Mouse (Mus musculus) Patski (cell line): Measurements from ENCODE around the gene Lnx2. TPM values are rescaled to one million over a fixed set of nuclear protein-coding genes. Genes with fewer than 3 reads are reported as not detected.

Experiments used
- ATAC-seq: fragments of 100-300 bp; one replicate; pipeline ENCODE4 v1.8.0; 2021
- CTCF ChIA-PET: fragments of 350-600 bp; sonication (Branson Sonifier 250); formaldehyde crosslinking; loops from one replicate; lab custom pipeline; 2022; ENCODE audit warnings: inconsistent platforms; lab: Charles Lee
- POLR2A ChIA-PET: fragments of 350-600 bp; sonication (Branson Sonifier 250); formaldehyde crosslinking; loops from one replicate; lab custom pipeline; 2022; ENCODE audit warnings: antibody characterized with exemption, inconsistent platforms; lab: Charles Lee
- DNase-seq: peaks from one replicate; pipeline ENCODE4 v3.0.0-alpha.2; 2011; ENCODE audit warnings: low read depth, low spot score
- H3K27me3 ChIP-seq: fragments of 371-371 bp; one replicate; pipeline ENCODE4 v1.5.1; 2021
- CTCF ChIP-seq: fragments of 100-300 bp; IDR thresholded peaks from one replicate; pipeline ENCODE4 v1.5.1; 2021
- in situ Hi-C: fragments of 300-500 bp; cut with MboI; formaldehyde crosslinking; loops from 3 replicates; pipeline ENCODE4 v1.11.1; 2018; ENCODE audit warnings: low pct_unique_long_range_greater_than_20kb, mixed read lengths
- polyA plus RNA-seq: library from polyadenylated mRNA; unstranded; gene quantifications from one replicate; pipeline ENCODE4 v1.2.3, GENCODE M21; 2021

Lnx2 gene
- polyA plus RNA-seq, 1 experiment from 2014 or later, result 15.4 TPM

- TF ChIP-seq CTCF, result no peak
- H3K27me3 ChIP-seq, result no peaks in the 10 kb centered on the region
- no peak for DNase-seq
- in situ Hi-C loops, result loop anchor here (10.0 kb wide), 1 partner anchor 277 kb away; no protein-coding TSS in a partner anchor
- CTCF ChIA-PET, result interaction anchor here (1.4 to 1.8 kb wide), 2 partner anchors 10 to 255 kb away, joined by 3 to 4 read pairs; no protein-coding TSS in a partner anchor
- POLR2A ChIA-PET, result no interaction called here
- ATAC-seq, result no peak
Measured at GRCm38 (mm10) chr5:146971776-146972561, 104.4 kb downstream of the Lnx2 start.

- ATAC-seq (no peak), DNase-seq (no peak)
- ChIA-PET CTCF (interaction anchor here (0.8 to 1.0 kb wide), 2 partner anchors 29 to 331 kb away, joined by 3 read pairs; no protein-coding TSS in a partner anchor), POLR2A (no interaction called here)
- in situ Hi-C loops, result no loop called here
- no peak for TF ChIP-seq CTCF
- H3K27me3 ChIP-seq, result no peaks in the 10 kb centered on the region
Measured at GRCm38 (mm10) chr5:146968695-146969393, 107.5 kb downstream of the Lnx2 start.

Other genes with a start within 250 kb of the Lnx2 start
- 581 TPM for gene Rpl21, start 243.7 kb downstream of the Lnx2 start, polyA plus RNA-seq
- gene Rasl11a, start 231.5 kb downstream of the Lnx2 start, polyA plus RNA-seq, result 630 TPM
- gene Gtf3a, start 127.9 kb downstream of the Lnx2 start, polyA plus RNA-seq, result 77.9 TPM
- gene Mtif3, start 112.8 kb downstream of the Lnx2 start, polyA plus RNA-seq, result 39.6 TPM
- gene Polr1d, start 464 bp upstream of the Lnx2 start, polyA plus RNA-seq, result 168 TPM
- gene Gsx1, start 112.1 kb upstream of the Lnx2 start, polyA plus RNA-seq, result not detected
- gene Pdx1, start 193.4 kb upstream of the Lnx2 start, polyA plus RNA-seq, result not detected
- 0.13 TPM for gene Cdx2, start 230.7 kb upstream of the Lnx2 start, polyA plus RNA-seq
- not detected for gene Urad, start 245.9 kb upstream of the Lnx2 start, polyA plus RNA-seq